Mouse (Mus musculus) CD8-positive naive resting alpha-beta T cell, adult 2 months (primary cell): ENCODE measurements at regions not wholly inside any gene's neighbourhood (a gene's known extent, or its start where the extent isn't known, plus 50 kb on each side); places are given as distances from the start of the nearest gene placed in this dataset.
"Not testable (repeated sequence)": the region's sequence is repeated elsewhere in the genome, so short reads cannot be mapped to it uniquely, and the experiment has no call there.

Source experiments
- DNase-seq, 2 experiments: peaks; one replicate each; pipeline ENCODE4 v3.0.0; 2022; ENCODE audit warnings: low read depth in 2 of 2, low spot score in 2 of 2

DNA sequence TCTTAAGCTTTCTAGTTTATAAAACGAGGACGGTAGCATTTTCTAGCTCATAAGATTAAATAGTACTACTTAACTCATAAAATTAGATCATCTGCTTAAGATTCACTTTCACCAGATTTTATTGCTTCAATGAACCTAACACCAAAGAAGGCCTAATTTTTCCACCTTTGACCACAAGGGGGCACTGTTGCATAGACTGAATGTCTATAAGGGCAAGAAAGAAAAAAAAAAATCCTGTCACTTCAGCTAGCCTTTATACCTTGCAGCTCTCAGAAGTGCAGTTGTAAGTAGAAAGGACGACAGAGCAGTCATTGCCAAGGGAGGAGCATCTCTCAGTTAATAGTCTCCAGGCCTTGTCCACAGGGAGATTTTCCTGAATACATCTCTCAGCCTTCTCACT lies 447.7 kb downstream of the Dad1 start:
- DNase-seq: peak; percentile 53 to 68

- DNase-seq: peak; percentile 25 to 44
These were observed 449.9 kb downstream of the Dad1 start for GRCm38 (mm10) chr14:53803698-53804620.

DNA sequence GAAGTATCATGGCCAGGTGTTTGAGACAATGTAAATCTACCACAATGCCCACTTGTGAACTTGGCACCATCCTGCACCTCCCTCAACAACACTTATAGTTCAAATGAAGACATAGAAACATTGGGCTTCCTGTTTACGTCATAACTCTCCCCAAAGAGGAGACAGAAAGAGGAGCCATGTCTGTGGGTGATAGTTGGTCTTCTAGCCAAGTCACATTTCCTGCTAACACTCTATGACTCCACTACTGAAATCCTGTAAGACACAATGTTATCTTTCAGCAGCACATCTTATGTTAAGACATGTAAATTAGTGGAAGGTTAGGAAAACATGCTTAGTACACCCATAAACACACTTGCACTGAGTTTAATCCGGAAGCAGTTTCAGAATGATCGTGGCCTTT lies 451.4 kb downstream of the Dad1 start:
- DNase-seq: no peak

DNA sequence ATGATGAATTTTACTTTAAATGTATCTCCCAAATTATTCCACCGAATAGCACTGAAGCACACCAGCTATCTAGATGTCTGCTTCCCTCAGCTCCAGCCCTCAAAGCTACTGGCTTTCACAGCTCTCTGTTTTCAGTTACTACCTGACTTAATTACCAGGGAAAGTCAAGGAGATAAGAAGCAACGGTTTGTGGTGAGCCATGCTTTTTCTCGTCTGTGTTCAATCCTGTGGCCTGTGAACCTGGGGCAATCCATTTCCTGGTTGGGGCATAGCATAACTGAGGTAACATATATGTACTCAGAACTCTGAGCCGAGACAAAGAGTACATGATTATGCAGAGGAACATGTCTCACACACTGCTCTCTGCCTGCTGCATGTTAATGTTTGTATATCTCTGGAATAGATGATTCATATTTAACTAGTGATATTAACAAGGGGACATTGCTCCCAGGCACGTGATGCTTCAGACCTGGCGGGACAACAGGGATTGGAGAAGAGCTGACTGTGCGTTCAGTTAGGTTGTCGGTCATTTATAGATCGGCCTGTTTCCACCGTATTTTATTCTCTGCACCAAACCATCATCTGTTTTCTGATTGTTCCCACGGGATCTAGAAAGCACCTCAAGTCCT lies 453.3 kb downstream of the Dad1 start:
- no peak for DNase-seq

GRCm38 (mm10) chr14:53795160-53795559 lies 458.7 kb downstream of the Dad1 start:
- peak; percentile 13 to 27 for DNase-seq

DNA sequence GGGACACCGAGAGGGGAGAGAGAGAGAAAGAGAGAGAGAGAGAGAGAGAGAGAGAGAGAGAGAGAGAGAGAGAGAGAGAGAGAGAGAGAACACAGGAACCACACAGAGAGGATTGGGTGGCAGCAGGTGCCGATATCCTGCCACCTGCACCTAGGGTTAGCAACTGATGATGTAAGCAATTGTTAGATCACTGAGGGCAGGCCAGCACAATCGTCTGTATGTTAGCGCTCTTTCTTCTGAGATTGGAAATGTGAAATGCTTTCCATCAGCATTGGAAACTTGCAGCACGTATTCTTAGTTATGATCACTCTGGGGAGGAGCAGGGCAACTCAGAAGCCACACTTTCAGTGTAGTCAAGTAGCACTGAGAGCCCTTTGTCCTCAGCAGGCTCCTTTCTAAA lies 459.4 kb downstream of the Dad1 start:
- DNase-seq: no peak

- not testable (repeated sequence) for DNase-seq
These were observed 461.5 kb downstream of the Dad1 start for GRCm38 (mm10) chr14:53792432-53792831.

- not testable (repeated sequence) for DNase-seq
These were observed 468.4 kb downstream of the Dad1 start for GRCm38 (mm10) chr14:53785547-53785946.

DNA sequence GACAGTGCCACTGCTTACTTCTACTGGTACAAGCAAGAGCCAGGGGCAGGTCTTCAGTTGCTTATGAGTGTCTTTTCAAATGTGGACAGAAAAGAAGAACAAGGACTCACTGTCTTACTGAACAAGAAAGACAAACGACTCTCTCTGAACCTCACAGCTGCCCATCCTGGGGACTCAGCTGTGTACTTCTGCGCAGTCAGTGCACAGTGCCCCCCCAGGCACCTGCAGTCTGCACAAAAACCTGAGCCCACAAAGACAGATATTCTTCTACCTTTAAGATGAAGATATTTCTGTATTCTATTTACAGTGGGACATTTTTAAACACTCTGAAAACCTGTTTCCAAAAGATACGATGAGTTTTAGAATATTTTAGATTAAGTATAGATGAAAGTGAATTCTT lies 476.5 kb downstream of the Dad1 start:
- no peak for DNase-seq

DNA sequence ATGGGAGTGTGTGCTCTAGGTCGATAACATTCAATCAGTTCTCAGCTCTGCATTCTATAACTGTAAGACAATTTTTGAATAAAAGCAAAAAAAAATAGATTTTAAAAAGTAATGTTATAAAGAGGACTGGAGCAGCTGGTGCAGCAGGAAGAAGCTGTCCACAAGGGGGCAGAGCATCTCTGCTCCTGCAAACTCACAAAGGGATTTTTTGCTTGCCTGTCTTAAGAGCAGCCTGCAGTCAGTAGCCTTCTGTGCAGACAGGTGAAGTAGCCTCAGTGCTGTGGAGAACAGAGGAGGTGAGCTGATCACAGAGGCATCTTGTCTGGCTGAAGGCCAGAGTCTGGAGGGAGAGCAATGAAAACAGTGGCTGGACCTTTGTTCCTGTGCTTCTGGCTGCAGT lies 477.2 kb downstream of the Dad1 start:
- DNase-seq: peak in 1 of 2 experiments; percentile 53

GRCm38 (mm10) chr14:53766501-53766900 lies 487.4 kb downstream of the Dad1 start:
- not testable (repeated sequence) for DNase-seq

- not testable (repeated sequence) for DNase-seq
These were observed 488.0 kb downstream of the Dad1 start for GRCm38 (mm10) chr14:53765918-53766317.

DNA sequence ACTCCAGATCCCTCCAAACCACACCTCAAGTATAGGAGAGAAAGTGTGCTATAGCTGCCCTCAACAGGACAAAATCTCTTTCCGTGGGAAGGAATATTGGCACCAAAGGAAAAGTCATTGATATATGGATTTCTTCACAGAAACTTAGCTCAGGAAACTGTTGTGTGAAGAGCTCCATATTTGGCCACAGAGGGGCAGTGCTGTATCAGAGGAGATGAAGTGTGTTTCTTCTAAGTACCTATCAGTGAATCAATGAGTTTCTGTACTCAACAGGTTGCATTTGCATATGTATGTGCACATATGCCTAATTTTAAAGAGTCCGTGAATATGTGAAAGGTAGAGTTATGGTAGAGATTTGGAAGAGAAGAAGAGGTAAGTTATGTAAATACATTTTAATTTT lies 493.3 kb downstream of the Dad1 start:
- DNase-seq: not testable (repeated sequence)

DNA sequence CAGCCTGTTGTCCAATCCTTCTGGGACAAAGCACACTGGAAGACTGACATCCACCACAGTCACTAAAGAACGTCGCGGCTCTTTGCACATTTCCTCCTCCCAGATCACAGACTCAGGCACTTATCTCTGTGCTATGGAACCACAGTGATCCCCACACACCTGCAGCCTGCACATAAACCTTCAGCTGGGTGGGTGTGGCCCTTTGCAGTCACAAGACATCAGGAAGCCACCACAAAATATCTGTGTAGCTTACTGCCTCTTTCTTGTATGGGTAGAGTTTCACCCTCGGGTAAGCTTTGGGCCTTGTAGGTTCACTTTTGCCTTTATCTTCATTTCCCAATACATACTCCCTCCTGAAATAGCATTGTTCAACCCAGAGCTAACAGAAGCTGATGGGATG lies 496.1 kb downstream of the Dad1 start:
- DNase-seq: not testable (repeated sequence)

GRCm38 (mm10) chr14:53757095-53757494 lies 496.8 kb downstream of the Dad1 start:
- not testable (repeated sequence) for DNase-seq

DNA sequence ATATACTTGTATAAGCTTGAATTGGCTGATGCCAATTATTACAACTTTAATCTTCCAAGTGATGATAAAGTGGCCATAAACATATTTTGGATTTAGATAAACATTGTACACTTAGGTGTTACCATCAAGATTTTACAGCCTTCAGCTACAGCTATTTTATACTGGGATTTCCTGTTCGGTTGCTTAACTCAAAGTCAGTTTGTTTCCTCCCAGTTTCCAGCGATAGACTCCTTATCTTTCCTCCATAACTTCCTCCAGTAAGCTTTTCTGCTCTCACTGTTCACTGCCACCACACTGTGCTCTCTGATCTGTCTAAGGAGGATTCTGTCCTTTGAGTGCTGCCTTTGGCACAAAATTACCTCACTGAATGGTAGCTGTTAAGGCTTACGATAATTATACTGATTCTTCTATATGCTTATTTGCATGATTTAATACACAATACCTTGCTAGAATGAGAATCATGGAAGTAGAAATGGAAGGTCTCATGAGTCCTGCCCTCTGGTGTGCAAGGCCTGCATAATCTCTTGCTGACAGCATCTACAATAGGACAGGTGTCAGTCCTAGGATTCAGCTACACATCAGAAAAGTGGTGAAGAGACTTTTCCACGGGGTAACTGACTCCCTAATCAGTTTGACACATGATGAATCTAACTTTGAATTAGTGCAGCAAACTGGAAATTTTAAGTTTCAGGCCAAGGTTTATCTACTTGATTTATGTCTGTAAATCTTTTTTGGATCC lies 503.0 kb downstream of the Dad1 start:
- no peak for DNase-seq

DNA sequence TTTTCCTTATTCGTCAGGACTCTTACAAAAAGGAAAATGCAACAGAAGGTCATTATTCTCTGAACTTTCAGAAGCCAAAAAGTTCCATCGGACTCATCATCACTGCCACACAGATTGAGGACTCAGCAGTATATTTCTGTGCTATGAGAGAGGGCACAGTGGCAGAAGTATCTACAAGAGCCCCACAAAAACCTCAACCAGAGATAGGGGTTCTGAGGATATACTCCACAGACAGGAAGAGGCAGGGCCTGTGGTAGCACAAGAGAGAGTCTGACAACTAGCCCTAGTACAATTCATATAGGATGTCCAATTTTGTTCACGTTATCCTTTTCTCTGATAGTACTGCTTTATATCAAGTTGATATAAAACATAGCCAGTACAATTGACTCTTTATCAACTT lies 510.4 kb downstream of the Dad1 start:
- not testable (repeated sequence) for DNase-seq

DNA sequence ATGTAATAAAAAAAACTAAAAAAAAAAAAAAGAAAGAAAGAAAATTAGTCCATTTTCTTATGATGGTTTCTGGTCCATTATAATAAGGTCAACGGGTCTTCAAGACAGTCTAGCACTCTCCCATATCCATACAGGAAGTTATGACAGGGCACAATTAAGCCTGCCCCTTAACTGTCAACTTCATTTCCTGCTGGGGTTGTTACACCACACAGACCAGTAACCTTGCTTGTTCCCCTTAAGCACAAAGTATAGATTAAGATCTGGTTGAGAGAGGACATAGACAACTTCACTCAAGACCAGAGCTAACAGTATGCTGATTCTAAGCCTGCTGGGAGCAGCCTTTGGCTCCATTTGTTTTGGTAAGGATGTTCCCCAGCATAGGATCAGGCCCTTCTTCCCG lies 511.0 kb downstream of the Dad1 start:
- DNase-seq: not testable (repeated sequence)

- DNase-seq: peak; percentile 10 to 43
These were observed 512.7 kb downstream of the Dad1 start for GRCm38 (mm10) chr14:53741246-53741645.

- DNase-seq: not testable (repeated sequence)
These were observed 515.9 kb downstream of the Dad1 start for GRCm38 (mm10) chr14:53737962-53738361.

DNA sequence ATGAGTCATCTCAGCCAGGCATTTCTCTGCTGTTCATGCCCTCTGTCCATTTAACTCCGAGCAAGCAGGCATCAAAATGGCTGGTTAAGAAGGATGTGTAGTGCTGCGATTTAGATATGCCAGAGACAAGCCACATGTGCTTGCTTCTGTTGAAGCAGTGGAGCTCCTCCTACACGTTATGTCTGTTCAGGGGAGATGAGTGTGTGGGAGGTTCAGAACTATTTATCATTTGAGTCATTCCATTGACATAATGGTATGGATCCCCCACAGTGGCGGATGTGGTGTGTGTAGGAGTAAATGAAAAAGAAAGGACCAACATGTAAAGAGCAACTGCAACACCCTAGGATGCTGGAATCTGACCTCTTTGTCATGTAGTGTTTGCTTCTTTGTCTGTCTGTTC lies 517.6 kb downstream of the Dad1 start:
- not testable (repeated sequence) for DNase-seq

GRCm38 (mm10) chr14:53731600-53731999 lies 522.3 kb downstream of the Dad1 start:
- not testable (repeated sequence) for DNase-seq
